Mouse (Mus musculus) CD4-positive, CD25-positive, alpha-beta regulatory T cell, adult 2 months (primary cell): ENCODE measurements around the gene Pard3b.

Experiments
- DNase-seq: peaks from one replicate; pipeline ENCODE4 v3.0.0-alpha.2; 2012; ENCODE audit warnings: low read depth, low spot score

Gene Pard3b

DNA sequence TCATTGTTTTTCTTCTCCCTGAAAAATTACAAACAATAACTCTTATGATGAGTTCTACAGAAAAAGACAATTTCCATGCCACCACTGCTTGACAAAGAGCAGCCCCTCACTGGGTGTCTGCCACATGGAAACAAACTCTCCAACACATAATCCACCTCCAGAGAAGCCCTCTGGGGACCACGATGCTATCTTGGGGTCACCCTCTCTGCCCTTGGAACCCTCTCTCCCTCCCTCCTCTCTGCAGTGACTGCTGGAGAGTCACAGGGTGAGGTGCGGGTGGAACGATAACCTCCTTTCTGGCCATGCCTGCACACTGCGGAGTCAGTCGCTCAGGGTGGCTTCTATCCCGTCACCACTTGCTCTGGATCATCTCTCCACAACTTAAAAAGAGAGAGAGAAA, 996.6 kb downstream of the Pard3b start:
- no peak for DNase-seq

DNA sequence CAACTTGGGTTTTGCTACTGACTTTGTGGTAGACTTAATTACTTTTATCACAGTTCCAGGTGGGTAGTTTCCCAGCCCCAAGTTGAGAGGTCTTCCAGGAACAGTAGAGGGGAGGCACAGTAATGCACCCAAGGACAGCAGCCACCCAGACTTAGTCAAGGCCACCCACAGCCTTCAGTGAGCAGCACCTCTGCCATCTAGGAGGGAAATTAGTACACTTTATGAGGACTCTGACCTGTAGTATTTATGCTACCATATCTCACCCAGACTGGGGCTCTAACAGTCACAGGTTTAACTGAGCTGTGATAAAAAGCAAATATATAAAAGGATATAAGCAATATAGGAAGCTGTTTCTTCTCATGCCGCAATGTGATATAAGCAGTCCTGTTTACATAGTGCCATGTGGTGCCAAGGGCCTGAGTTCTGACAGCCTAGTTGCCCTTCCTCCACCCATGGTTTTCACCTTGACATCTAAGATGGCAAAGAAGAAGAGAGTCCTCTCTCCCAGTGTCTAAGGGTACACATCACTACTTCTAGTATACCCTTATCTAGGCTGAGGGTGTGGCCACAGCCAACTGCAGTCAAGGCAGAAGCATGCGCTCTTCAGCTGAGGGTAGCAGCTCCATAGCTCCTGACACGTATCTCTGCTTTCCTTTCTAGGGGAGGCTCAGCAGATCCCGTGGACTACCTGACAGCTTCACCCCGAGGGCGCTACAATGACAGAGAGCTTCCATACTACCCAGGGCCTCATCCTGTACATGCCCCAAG, 998.5 kb downstream of the Pard3b start:
- no peak for DNase-seq

DNA sequence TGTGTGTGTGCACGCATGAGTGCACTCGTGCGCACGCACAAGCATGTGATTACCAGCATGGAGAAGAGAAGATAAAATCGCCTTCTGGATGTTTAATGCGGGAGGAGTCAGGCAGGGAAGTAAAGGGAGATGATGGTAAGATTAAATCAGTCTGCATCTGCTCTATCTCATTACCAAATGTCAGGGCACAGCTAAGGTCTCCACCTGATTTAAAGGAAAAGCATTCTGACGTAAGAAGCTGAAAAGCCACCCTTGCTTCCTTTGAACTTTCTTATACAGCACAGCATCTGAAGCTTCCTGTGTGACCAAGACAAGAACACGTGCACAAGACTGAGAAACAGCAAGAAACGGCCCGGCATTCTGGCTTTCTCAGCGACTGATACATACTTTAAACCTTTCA, 1000.4 kb downstream of the Pard3b start:
- peak; percentile 66 for DNase-seq

DNA sequence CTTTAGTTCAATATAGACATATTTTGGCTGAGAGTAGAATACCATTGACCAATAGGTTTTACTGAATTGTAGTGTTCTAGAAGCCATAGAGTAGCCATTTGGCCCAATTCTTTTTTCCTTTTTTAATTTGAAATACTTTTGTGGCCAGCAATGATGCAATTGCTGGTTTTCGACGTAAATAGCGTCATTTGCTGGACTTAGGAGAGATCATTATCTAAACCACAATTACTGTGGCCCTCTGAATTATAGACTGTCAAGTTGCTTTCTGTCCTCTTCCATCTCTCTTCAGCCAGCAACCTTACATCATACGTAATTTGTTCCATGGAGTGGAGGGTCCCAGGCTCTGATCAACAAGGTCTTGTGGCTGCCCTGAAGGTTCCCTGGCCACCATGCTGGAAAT, 1000.8 kb downstream of the Pard3b start:
- no peak for DNase-seq

DNA sequence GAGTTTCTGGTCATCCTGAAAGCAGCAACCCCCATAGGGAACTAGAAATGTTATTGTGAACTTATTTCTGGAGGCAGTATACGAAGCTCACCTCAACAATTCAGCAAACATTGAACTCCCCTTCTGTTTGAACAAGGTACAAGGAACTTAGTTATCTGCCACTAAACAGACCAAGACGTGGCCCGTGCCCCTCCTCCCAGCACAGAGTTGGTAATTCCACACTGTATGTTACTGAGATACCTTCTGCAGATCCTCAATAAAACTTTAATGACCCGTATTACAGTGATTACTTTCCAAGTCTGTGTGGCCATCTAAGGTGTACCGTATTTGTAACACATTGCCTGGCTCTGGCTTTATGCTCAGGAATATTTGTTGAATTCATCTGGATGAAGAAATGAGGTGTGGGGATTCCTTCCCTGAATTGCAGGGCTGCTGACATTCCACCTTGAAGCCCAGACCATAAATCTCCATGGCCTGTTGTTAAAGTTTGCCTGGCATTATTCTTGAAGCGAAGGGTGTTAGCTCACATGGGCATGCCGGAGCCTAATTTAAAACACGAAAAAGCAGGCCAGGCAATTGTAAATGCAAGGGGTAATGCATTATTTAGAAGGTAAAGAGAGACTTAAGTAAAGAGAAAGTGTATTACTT, 1006.1 kb downstream of the Pard3b start:
- DNase-seq = no peak

DNA sequence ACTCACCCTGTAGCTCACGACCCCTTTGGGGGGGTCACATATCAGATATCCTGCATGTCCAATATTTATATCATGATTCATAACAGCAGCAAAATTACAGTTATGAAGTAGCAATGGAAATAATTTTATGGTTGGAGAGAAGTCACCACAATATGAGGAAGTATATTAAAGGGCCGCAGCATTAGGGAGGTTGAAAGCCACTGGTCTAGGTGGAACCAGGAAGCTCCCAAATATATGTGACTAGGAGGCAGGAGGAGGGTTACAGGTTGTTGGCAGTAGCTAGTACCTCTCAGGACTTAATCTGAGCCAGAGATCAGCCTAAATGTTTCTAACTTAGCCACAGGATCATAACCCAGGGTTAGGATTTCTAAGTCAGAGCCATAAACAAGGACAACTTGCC, 1008.2 kb downstream of the Pard3b start:
- DNase-seq = no peak

DNA sequence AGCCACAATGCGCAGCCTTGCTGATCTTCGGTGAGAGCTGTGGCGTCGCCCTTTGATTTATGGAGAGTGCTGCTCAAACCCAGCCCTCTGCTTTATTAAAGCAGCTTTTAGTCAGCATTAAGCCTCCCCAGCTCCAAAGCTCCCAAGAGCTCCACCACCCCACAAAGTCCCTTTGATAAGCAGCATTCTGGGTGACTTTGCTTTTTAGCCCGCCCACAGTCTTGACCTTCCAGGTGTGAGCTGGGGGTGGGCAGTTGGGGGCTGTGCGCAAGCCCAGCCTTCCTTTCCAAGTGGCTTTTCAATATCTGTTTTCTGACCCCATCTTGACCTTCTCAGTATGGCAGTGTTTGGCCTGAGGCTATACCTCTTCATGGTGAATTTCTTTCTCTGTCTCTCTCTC, 1009.5 kb downstream of the Pard3b start:
- DNase-seq = no peak

DNA sequence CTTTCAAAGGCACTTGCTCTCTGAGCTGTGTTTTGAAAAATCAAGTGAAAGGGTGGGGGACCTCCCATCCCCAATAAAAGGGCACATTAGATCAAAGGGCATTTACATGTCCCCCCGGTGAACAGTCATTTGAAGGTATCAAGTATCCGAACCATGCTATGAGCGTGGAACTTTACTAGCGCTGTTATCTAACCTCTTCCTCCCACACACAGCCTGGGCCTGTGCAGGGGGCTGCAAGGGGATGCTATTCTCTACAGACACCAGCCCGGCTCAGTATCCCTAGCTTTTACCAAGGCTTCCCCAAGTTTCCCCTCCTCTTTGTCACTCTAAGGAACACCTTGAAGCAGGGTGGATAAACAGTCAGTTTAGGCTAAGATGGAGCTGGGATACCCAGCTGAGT, 1010.0 kb downstream of the Pard3b start:
- no peak for DNase-seq

DNA sequence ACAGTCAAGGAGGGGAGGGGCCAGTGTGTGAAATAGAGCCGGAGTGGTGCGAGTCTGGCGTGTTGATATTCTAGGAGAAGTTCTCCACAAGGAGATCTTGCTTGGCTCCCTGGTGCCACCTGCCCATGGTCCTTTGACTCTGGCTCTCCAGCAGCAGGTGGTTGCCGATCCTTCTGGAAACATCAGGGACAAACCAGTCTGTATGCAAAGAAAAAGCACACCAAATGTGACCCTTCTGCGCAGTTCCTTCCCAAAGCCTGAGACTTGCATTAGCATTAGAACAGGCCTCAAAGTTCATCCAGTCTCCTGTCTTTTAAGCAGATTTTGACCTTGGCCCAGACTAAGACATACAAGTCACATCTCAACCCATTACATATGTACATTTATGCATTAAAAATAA, 1011.9 kb downstream of the Pard3b start:
- no peak for DNase-seq

DNA sequence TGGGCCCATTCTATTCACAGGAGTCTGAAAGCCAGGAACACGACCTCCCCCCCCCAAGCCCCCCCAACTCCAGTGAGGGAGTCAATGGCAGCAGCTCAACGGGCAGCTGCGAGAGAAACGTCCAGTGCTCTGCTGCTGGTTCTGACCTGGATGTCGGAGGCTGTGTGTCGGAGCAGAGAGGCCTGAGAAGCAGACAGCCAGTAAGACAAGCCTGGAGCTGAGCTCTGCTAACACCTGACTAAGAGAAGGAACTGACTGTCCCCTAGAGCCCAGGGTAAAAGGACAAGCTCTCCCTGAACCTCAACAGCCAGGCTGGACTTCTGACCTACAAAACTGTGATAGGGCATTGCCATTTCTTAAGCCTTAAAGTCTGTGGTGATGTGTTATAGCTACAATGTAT, 1015.8 kb downstream of the Pard3b start:
- no peak for DNase-seq

DNA sequence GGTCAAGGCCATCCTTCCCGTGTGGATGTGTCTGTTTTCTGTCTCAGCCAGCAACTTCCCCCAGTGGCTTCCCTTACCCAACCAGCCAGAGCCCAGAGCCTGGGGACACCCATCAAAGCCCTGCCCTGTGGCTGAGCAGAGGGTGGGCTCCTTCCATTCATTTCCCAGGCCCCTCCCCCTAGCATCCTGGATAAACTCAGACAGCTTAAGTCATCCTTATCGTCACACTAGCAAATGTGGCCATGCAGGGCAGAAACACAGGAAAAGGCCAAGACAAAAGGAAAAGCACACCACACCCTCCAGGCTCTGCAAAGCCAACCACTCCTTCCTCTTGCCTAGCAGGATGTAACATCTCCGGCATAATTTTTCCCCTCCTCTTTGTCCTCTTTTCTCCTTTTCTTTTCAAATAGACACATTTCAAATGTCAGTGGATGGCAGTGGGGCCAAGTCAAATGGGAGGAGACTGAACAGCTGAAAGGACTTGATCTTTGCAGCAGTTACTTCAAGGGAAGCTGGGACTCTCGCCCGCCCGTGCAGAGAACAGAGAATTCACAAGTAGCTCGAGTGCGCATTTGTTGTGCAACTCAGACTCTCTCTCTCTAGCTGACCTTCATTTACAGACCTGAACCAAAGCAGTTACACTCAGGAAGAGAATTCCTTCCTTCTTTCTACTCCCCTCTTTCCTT, 1026.5 kb downstream of the Pard3b start:
- DNase-seq = no peak

DNA sequence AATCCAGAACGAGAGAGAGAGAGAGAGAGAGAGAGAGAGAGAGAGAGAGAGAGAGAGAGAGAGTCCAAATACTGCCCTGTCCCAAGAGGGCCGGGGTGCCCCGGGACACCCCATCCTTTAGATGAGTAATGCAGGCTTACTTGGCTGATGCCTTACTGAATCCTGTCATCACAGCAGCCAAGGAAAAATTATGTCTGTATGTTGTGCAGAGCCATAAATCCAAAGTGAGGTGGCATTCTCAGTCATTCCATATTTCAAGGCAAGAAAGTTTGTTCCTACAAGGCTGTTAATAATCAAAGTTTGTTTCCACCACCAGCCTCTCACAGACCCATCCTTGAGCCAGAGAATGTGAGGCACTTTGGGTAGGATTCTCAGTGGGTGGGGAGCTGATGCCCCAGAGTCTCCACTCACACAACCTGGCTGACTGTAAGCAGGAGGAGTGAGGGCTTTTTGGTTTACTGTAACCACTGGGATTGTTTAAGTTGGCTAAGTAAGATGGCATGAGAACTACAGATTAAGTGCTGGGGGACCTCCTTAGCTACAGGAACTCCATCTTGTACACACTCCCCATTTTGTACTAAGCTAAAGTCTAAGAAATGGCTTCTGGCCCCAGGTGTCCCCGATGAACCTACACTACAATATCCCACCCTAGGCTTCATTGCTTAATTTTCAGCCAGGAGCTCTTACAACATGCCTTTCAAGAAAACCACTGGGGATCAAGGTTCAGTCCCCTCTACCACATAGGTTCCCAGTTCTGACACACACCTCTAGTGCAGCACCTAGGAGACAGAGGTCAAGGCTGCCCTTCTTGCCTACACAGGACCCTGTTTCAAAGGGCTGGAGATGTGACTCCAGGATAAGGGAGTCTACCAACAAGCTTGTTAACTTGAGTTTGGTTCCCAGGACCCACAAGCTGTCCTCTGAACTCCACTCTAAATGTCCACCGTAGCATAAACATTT, 1027.4 kb downstream of the Pard3b start:
- DNase-seq = no peak

DNA sequence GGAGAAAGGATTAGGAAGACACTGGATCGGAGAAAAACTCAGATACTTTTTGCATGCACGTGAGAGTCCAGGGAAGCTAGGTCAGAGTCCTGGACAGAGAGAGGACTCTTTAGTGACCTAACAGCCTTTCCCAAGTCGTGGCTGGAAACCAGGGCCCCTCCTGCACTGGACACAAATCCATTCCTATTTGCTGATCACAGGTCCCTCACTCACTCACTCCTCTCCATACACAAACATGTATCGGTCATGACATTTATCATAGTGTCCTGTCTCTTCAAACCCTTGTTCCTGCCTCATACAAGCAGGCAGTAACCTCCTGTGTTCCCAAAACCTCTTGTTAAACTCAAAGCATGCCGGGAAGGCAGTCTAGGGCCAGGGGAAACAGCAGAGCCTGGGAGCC, 1028.2 kb downstream of the Pard3b start:
- no peak for DNase-seq

DNA sequence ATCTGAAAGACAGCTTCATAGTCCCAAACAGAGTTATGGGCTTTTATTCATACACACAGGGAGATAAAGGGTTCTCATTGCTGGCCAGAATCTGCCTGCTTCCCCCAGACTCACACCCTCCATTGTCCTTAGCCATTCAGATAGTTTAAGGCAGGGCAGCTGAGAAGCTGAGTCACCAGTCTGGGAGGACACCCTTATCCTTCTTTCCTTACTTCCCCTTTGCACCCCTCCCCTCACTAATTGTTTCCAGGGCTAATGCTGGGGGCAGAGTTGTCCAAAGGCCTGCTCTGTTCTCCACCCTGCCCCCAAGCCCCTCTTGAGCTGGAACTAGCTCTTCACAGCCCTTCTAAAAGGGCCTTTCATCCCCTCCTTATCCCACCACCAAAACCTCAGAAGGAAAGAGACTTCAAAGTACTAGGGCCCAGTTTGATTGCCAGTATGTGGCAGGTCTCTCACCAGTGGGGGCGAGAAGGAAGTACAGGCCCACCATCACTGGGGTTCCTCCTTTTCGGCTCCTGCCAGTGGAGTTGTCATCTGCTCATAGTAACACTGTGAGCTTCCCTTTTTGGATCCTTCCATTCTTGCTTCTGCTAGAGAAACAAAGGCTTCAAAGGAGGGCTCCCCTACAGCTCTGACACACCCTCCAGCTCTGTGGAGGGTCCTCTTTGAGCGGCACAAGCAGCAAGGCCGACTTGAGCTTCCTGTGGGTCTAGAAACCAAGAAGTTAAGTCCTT, 1040.2 kb downstream of the Pard3b start:
- no peak for DNase-seq

DNA sequence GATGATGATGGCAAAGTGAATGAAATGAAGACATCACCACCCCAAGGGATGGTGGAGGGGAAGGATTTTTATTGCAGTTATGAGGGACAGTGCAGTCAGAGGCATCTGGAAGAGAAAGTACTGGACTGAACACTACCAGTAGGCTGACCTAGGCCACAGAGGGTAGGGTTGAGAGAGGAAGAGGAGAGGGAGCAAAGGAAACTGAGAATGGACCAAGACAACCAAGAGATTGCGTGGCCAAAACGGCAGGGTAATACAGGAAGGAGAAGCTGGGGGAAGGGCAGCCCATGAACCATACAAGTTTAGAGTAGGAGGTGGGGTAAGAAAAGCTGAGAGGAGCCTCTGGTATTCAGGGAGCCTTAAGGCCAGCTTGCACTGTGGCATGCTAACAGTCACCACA, 1040.8 kb downstream of the Pard3b start:
- no peak for DNase-seq

DNA sequence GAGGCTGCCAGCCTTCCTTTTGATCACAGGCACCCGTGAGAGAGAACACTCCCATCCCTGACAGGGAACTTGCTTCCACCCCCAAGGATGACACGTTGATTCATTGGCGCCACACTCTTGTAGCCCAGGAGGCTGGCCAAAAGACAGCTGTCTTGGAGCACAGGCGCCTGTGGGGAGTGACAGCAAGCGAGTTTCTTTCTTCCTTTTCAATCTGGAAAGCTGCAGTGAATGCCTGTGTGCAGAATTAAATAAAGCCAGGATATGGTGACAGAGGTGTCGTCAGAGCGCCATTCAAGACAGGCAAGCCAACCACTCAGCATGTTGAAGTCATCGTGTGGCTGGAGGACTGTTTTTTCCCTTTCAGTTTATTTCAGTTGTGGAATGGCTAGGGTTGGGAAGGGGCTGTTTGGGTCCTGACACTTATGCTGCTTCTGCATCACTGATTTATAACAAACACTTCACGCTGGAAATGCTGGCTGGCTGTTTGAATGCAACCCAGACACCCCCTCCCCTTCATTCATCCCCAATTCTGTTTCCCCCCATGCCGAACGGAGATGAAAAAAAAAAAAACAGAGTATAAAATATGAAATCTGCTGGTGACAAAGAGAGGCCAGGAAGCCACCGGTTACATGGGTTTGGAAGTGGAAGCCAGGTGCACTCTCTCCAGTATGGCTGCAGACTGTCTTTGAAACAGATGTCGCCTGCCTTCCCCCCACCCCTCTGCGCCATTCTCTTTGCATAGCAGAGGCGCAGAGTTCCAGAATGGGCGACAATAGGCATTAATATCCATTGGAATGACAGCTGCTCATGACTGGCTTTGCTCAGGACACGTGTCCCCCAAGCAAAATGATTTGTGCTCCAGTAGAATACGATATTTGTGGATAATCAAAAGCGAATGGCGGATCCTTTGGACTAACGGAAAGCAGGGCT, 1044.1 kb downstream of the Pard3b start:
- no peak for DNase-seq

DNA sequence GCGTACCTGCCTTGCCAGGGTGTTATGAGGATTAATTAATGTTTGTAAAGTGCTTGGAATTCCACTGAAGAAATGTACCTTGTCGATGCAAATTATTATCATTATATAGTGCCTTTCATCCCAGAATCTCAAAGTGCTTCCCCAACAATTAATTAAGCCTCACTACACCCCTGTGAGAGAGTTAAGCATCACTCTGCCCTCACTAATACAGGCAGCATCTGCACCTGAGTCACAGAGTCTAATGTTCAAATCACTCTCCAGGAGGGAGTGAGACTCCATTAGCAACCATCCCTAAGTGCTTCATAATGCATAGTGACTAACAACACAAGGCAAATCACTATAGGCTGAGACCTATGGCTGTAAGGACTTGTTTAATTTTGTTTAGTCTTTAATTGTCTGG, 1044.9 kb downstream of the Pard3b start:
- DNase-seq = no peak

DNA sequence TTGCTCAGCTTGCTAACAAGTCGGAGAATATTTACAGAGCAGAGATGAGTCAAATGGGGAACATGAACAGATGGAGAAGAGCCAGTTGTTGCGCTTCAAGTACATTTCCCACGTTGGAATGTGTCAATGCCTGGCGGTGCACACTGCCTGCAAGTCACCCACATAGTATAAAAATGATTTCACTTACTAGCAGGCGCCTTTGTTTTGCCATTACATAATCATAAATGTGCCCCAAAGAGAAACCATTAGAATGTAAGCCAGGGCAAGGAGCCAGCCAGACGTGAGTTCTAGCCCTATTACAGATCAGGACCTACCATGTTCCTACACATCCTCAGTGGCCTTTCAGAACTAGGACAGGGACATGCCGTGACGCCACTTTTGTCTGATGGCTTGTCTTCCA, 1048.9 kb downstream of the Pard3b start:
- no peak for DNase-seq

DNA sequence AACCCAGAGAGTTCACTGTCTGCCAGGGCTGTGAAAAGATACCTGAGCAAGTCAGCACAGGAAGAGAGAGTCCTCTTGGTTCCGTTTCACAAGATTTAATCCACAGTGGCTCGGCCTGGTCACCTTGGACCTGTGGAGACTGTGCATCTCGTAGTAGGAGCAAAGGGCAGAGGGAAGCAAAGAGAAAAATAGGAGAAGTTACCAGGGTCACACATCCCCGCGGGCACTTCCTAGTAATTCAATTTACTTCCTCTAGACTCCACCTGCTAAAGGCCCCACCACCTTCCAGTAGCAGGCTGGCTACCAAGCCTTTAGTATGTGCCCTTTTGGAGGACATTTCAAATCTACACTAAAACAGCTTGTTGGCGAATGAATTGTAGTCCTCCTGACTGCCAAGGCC, 1052.6 kb downstream of the Pard3b start:
- no peak for DNase-seq
